Mouse (Mus musculus): Measurements from ENCODE around the gene Aqp7.
"Not testable (repeated sequence)": the region's sequence is repeated elsewhere in the genome, so short reads cannot be mapped to it uniquely, and the experiment has no call there.

The Aqp7 gene

DNA sequence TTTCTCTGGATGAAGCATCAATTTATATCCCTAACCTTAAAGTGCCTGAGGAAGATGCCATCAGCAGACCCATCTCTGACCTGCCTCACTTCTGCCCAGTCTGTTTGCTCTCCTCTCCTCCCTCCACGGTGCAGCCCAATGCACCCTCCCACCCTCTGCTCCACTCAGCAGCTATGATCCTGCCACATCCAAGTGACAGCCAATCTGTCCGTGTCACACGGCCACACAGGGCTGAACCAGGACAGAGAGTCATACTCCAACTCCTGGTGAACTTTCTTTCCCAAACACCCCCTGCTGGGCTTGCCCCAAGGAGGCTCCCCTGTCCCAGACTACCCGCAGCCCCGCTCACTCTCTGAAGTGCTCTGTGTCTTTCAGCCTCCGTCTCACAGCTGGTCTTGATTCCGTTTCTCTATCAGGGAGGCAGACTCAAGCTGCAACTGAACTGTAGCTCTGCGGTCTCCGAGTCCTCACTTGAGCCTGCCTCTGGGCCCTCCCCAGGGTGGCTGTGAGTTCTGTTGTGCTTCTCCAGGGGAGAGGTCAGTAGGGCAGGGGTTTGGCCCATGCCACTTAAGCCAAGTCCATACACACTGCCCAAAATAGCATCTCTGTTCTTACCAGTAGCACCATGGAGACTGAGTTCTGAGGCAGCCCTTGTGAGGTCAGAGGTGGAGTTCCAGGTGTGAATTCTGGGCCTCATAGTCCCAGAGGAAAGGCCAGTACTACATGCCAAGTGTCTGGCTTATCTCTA, at the start of gene Aqp7:
Gene Aqp7 (minus strand): TSS at position 616 of the 748 bp plus-strand sequence.
- DNase-seq (ENCODE audit: low spot score in 2 of 2), result no peak

DNA sequence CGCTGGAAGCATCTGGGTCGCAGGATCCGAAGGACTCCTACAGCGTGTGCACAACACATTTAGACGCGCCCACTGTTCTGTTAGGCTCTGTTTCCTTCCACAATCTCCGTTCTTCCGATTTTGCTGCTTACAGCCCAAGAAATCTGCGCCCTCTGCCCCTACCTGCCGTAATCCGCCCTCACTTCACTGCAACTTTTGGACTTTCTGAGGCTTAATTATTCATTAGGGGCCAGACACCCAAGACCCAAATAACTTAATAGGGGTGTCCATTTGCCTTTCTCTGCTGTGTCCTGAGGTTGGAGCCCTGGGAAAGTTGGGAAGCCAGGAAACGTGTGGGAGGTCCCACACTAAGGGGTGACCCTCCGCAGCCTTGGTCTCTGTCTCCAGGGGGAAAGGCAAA, 49.4 kb upstream of the Aqp7 start:
- DNase-seq (ENCODE audit: low spot score in 2 of 2), result no peak

DNA sequence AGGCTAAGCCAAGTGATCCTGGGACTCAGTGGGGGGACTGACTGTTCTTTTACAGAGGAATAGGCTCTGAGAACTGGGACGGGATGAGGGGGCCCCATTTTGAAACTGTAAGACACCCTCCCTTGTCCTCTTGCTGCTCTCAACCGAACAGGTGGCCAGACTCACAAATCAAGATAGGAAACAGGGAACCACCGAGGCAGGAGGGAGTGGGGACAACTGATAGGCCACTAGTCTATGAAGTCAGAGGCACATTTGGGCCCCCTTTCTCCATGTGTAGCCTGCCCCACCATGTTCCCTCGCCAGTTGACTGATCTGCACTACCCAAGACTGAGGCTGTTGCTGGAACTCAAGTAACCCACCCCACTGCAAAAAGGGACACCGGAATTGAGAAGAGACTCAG, 48.9 kb upstream of the Aqp7 start:
- no peak for DNase-seq (ENCODE audit: low spot score in 2 of 2)

DNA sequence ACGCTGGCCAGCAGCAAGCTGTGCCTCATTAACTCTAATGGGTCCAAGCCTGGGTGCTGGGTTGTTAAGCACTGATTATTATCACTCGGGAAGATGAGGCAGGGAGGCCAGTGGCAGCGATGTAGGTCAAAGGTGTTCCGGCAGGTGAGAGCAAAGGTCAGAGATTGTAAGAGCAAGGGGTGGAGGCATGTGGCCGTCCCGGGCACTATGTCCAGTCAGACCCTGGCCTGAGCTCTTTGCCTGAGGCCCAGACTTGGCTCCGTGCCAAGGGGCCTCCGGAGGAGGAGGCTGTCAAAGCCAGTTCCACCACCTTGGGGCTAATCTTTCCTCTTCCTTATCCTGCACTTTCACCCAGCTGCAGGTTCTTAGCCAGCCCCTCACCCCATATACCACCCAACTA, 48.2 kb upstream of the Aqp7 start:
- DNase-seq (ENCODE audit: low spot score in 2 of 2), result peak; percentile 60 to 64

DNA sequence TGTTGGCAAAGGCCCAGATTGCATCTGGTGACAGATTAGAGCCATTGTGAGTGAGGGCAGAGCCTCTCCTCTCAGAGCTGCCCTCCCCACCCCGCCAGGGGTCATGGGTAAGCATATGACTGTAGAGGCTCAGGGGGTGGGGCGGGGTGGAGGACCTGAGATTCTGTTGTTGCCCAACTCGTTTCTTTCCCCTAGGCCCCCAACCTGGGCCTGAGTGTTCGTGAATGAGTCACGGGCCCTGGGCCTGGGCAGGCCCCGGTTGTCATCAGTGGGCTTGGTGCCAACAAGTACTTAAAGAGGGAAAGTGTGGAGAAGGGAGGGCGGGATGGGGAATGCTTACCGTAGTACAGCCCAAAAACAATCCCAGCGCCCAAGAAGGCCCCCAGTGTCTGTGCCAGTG, 46.4 kb upstream of the Aqp7 start:
- DNase-seq (ENCODE audit: low spot score in 2 of 2), result peak; percentile 62 to 78

DNA sequence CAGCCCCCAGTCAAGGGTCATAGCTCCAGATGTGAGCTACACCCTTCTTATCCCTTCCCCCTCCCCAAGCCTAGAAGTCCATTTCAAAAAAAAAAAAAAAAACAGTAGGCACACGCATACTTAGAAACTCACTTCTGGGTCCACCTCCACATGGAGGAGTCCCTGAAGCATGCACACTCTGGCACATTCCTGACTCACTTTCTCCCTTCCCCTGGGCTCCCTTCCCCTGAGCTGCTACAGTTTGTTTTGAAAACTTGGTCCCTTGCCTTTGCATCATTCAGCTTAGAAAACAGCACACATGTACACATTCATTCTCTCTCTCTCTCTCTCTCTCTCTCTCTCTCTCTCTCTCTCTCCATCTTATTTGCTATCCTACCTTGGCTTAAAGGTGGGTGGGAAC, 45.0 kb upstream of the Aqp7 start:
- DNase-seq (ENCODE audit: low spot score in 2 of 2), result no peak

DNA sequence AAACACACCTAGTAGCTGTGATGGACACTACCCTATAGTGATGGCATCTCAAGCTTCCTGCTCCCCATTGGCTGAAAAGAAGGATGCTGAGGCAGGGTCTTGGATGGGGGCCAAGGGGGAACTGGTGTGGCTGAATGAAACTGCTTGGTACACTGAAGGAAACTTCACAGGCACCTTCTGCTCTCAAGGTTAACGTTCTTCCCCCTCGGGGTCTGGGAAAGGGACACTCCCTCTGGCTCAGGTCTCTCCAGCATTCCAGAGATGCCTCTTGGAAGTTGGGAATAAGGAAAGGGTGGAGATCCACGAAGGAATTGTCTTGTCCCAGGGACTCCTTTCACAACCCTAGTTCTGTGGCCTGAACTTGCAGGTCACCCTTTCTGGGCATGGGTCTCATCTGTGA, 43.5 kb upstream of the Aqp7 start:
- no peak for DNase-seq (ENCODE audit: low spot score in 2 of 2)

DNA sequence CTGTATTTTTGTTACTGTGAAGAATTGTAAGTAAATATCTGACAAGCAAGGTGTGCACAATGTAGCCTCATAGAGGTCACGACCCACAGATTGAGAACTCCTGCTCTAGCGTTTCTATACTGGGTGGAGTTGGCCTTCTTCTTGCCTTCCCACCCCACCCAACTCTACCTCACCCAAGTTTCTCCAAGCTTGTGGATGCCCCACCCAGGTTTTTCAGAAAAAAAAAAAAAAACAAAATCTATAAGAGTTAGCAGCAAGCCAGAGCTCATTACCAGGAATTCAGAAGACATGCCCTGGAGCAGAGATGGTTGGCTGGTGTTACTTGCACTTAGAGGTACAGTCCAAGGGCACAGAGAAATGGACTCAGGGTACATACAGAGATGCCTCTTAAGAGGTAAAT, 41.8 kb upstream of the Aqp7 start:
- no peak for DNase-seq (ENCODE audit: low spot score in 2 of 2)

DNA sequence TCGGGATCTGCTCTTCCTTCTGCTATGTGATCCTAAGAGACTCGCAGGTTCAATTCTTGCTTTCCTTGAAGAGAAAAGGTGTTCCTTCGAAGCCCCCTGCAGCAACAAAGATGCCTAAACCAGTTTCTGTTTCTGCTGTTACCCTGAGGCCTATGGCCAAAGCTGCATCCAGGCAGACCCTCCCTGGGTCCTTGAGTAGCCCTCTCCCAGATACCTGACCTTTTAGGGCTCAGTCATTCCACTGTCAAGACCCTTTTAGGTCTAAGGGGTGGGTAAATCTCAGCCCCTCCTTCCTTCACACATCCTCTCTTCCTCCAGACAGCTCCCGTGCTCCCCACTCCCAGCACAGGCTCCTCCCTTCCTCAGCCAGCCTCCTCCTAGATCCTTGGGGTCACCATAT, 41.2 kb upstream of the Aqp7 start:
- DNase-seq (ENCODE audit: low spot score in 2 of 2), result no peak

DNA sequence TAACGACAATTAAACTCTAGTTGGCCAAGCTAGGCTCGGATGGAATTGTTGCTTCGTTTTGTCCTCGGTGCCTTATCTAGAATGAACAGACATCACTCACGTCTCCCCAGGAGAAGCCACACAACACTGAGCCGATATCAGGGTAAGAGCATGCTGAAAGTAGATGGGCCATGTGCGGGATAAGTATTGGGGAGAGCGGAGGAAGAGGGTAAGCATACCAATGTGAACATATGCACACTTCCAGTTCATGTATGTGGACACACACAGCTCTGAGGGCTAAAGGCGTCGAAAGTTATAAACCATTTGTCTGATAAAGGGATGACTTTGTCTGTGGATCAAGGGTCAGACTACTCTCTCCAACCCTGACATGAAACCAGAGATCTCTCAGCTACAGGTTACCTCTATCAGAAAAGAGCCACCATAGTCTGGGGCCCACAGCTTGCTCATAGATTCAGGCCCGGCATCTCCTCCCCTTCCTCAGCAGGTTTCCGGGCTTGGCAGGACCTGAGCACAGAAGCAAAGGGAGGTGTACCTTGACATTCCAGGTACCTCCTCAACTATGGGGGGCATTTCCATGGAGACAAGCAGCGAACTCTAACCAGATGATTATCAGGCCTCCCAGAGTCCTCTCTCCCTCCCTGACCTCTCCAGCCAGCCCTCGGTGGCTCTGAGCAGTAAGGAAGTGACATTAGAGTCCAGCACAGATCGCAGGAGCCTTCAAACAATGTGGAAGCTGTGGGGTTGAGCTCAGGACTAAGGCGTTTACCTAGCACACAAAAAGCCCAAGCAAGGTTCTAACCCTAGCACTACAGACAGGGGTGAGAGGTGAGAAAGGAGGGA, 39.7 kb upstream of the Aqp7 start:
- no peak for DNase-seq (ENCODE audit: low spot score in 2 of 2)

DNA sequence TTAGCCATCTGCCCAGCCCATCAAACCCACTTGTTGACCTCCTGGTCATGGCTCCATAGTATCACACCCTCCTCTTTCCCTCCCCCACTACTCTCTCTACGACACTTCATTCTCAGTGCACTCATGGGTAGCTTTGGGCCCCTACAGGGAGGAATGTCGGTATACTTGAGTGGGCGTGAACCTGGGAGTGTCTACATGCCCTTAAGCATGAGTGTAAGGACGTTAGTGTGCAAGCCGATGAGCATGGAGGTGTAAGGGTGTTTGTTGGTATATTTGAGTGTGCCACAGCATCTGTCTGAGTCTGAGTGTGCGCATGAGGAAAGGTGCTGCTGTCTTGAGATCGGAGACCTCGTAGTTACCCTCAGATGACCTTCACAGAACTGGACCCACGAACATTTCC, 39.0 kb upstream of the Aqp7 start:
- DNase-seq (ENCODE audit: low spot score in 2 of 2), result no peak

DNA sequence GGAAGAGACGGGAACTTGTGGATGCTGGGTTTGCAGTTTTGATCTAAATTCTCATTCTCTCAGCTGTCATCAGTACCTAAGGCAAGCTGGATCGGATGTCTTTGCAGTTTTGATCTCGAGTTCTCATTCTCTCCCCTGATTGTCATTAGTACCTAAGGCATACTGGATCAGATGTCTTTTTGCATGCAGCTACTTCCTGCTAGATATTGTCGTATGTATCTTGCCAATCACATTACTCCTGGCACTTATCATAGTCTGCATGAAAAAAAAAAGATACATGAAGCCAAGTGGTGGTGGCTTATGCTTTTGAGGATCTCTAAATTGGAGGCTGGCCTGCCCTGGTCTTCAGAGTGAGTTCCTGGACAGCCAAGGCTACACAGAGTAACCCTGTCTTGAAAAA, 36.9 kb upstream of the Aqp7 start:
- DNase-seq (ENCODE audit: low spot score in 2 of 2), result no peak

DNA sequence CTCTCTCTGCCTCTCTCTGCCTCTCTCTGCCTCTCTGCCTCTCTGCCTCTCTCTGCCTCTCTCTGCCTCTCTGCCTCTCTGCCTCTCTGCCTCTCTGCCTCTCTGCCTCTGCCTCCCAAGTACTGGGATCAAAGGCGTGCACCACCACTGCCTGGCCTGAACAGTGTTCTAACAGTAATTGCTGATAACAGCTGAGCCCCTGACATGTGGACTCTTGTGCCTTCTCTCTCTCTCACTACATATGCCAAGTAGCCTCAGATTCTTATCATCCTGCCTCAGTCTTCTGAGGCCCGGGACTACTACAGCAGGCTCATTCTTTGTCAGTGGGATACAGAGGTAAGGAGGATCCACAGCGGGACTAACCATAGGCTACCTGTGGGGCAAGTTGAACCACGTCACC, 34.9 kb upstream of the Aqp7 start:
- not testable (repeated sequence) for DNase-seq (ENCODE audit: low spot score in 2 of 2)

DNA sequence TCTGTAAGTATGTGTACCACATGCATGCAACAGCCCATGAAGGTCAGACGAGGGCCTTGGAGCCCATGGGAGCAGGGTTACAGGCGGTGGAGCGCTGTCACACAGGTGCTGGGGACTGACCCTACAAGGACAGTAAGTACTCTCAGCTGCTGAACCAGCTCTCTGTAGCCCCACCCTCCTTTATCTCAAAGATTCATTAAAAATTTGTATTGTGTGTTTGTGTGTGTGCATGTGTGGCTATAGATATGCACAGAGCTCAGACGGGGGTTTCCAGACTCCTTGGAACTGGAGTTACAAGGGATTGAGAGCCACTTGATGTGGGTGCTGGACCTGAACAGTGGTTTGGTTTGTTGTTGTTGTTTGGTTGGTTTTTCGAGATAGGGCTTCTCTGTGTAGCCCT, 33.8 kb upstream of the Aqp7 start:
- no peak for DNase-seq (ENCODE audit: low spot score in 2 of 2)

DNA sequence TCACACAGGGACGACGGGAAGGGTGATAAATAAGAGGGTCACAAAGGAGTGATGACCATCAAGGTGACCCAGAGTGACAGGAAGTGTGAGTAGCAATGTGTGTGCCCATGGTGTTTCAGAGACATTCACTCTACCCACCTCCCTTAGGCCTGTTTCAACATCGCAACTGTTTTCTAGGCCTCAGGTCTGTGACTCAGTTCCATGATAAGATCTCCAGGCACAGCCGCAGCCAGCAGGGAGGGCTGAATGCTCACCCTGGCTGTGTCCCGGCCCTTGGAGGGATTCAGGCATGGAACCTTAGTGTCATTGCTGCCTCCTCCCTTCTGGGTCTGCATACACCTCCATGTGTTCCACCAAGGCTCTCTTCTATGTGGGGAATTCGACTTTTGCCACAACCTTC, 30.8 kb upstream of the Aqp7 start:
- DNase-seq (ENCODE audit: low spot score in 2 of 2), result peak in 1 of 2 experiments; percentile 67

DNA sequence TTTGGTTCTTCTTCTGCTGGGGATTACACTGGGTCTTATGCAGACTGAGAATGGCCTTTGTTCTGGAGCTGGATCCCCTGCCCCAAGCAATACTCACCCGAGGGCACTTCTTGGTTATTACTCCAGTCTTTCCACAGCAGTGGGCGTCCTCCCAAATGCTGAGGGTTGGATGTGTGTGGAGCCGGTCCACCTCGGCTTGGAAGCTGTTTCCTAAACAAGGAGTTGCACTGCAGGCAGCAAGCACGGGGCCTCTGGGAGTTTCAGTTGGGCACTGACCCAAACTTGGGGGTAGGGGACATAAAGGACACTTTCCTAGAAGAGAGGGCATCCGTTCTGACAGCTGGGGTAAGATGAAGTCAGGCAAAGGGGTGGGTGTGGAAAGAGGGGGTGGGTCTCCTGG, 26.5 kb upstream of the Aqp7 start:
- no peak for DNase-seq (ENCODE audit: low spot score in 2 of 2)

DNA sequence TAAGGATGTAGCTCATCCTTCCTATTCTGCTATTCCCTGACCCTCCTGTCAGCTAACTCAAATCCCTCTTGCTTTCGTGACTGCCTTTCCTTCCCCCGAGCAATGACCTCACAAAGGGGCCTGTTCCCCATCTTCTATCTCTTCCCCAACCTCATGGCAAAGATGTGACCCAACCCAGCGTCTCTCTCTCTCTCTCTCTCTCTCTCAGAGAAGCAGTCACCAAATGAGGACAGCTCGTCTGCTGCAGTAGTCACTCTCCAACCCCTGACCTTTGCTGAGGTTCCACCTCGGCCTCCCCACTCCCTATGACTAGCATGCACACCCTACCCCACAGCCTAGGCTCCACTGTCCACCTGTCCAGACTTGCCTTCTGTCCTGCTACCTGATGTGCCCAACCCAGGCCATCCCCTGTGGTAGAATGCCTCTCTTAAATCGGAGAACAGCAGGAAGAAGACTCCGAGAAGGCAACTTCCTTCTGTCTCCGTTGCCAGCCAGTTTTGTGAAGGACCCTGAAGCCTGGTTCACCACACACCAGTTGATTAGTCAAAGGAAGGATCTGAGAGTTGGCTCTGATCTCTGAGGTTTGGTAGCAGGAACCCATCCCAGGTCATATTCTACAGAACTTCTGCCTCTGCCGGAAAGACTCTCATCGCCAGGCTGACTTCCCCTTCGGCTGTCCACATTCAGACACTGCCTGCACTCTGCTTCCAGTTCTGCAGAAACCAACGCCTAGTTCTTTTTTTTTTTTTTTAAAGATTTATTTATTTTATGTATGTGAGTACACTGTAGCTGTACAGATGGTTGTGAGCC, 25.3 kb upstream of the Aqp7 start:
- peak in 1 of 2 experiments; percentile 60 for DNase-seq (ENCODE audit: low spot score in 2 of 2)

DNA sequence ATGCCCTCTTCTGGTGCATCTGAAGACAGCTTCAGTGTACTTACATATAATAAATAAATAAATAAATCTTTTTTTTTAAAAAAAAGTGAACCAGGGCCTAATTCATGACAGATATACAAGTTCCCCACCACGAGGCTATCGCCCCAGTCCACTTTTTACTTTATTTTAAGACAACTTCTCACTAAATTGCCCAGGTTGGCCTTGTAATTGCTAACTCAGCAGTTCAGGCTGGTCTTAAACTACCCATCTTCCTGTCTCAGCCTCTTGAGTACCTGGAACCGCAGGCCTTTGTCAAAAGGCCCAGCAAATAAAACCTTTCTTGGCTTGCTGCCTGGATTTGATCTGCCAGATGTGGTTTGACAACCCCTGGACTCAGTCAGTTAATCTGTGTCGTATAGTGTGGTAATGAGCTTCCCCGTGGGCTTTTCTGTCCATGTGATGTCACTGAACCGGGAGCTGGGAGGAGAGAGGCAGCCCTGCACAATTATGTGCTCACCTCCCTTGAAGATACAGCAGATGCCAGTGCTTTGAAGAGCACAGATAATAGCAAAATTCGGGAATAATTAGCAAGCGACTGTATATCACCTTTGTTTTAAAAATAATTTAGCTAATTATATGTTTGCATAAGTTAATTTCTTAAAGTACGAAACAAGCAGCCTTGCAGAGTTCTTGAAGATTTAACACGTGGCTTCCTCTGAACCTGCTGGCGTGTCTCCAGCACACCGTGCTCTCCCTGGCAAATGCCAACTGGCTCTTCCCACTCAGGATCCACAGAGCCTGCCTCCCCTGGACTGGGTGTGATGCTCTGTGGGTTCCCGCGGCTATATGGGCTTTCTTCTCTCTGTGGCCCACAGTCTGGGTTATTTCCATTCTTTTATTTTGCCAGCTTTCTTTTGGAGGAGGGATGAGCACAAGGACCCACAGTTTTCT, 23.8 kb upstream of the Aqp7 start:
- no peak for DNase-seq (ENCODE audit: low spot score in 2 of 2)

DNA sequence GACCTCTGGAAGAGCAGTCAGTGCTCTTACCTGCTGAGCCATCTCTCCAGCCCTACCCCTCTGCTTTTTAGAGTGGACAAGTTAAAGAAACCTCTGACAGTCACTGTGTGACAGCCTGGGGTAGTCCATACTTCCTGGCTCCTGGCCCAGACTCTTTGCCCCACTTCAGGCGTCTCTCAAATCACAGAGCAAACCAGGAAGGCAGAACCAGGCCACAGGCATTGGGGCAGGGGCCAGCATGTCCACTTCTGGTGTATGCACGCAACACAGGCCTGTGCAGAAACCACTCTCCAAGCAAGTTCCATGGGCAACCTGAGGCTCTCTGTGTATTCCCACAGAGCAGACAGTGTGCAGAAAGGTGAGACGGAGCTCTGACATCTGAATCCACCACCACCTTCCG, 17.3 kb upstream of the Aqp7 start:
- DNase-seq (ENCODE audit: low spot score in 2 of 2), result peak; percentile 50 to 82

DNA sequence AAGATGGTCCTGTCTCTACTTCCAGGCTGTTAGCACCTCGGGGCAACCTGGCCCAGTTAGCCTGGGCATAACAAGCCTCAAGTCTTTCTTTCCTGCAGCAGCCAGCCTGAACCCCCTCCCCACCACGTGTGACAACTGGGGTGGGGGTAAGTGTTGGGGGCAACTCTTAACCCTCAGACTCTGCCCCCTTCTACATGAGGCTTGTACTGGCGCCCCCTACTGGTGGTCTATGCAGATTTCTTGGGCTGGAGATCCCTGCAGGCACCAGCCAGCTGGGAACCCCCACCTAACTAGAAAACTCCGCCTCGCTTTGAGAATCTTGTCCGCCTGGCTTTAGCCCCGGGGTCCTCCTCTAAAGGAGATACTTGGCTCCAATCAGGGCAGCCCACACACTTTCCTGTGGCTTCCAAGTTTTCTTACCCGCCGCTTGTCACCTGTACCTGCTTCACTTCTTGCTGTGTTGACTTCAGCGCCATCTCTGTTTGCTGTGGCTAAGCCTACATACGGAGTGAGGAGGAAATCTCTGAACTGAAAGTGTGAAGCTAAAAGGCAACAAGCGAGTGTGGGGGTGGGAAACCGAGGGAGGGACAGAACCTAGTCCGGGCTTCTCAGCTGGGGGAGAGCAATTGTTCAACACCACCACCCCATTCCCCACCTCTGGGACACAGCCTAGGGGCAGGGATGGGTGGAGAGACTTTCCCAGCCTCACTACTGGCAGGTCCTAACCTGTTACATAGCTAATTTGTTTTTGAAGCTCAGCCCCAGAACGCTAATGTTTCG, 16.1 kb upstream of the Aqp7 start:
- peak; percentile 45 to 71 for DNase-seq (ENCODE audit: low spot score in 2 of 2)

Data from urinary bladder, adult 18-20 months (tissue).